Mouse (Mus musculus): ENCODE measurements around the gene Kifc5b.

Kifc5b gene

GRCm38 (mm10) chr17:26947231-26948100 is 30.6 kb downstream of the Kifc5b start:
- in situ Hi-C loops (cut with MboI), result no loop called here

- in situ Hi-C loops (cut with MboI), result no loop called here
Observed at GRCm38 (mm10) chr17:26948316-26949050, 31.6 kb downstream of the Kifc5b start.

- in situ Hi-C loops (cut with MboI), result no loop called here
Observed at GRCm38 (mm10) chr17:26949051-26949577, 32.2 kb downstream of the Kifc5b start.

- in situ Hi-C loops (cut with MboI), result no loop called here
Observed at GRCm38 (mm10) chr17:26949866-26950265, 33.0 kb downstream of the Kifc5b start.

- in situ Hi-C loops (cut with MboI), result no loop called here
Observed at GRCm38 (mm10) chr17:26950560-26951288, 33.8 kb downstream of the Kifc5b start.

GRCm38 (mm10) chr17:26951406-26951805 is 34.5 kb downstream of the Kifc5b start:
- in situ Hi-C loops (cut with MboI), result no loop called here

- in situ Hi-C loops (cut with MboI), result no loop called here
Observed at GRCm38 (mm10) chr17:26951952-26952877, 35.3 kb downstream of the Kifc5b start.

GRCm38 (mm10) chr17:26953201-26953600 is 36.3 kb downstream of the Kifc5b start:
- in situ Hi-C loops (cut with MboI), result no loop called here

GRCm38 (mm10) chr17:26953726-26954125 is 36.8 kb downstream of the Kifc5b start:
- in situ Hi-C loops (cut with MboI), result no loop called here

GRCm38 (mm10) chr17:26956309-26956708 is 39.4 kb downstream of the Kifc5b start:
- in situ Hi-C loops (cut with MboI), result no loop called here

- in situ Hi-C loops (cut with MboI), result no loop called here
Observed at GRCm38 (mm10) chr17:26956895-26957294, 40.0 kb downstream of the Kifc5b start.

- in situ Hi-C loops (cut with MboI), result no loop called here
Observed at GRCm38 (mm10) chr17:26957872-26958271, 41.0 kb downstream of the Kifc5b start.

GRCm38 (mm10) chr17:26958880-26959279 is 42.0 kb downstream of the Kifc5b start:
- in situ Hi-C loops (cut with MboI), result no loop called here

- in situ Hi-C loops (cut with MboI), result no loop called here
Observed at GRCm38 (mm10) chr17:26959815-26960214, 42.9 kb downstream of the Kifc5b start.

GRCm38 (mm10) chr17:26961572-26962240 is 44.8 kb downstream of the Kifc5b start:
- in situ Hi-C loops (cut with MboI), result no loop called here

GRCm38 (mm10) chr17:26966993-26967392 is 50.1 kb downstream of the Kifc5b start:
- in situ Hi-C loops (cut with MboI), result no loop called here

GRCm38 (mm10) chr17:26967477-26967876 is 50.6 kb downstream of the Kifc5b start:
- in situ Hi-C loops (cut with MboI), result no loop called here

- in situ Hi-C loops (cut with MboI), result no loop called here
Observed at GRCm38 (mm10) chr17:26968200-26968611, 51.3 kb downstream of the Kifc5b start.

- in situ Hi-C loops (cut with MboI), result no loop called here
Observed at GRCm38 (mm10) chr17:26969257-26969656, 52.4 kb downstream of the Kifc5b start.

- in situ Hi-C loops (cut with MboI), result no loop called here
Observed at GRCm38 (mm10) chr17:26970221-26970620, 53.3 kb downstream of the Kifc5b start.

Data from mature B cell (primary cell).